Comparison of ENCODE assay signal across 9 mouse cellular contexts in the genomic region with DNA sequence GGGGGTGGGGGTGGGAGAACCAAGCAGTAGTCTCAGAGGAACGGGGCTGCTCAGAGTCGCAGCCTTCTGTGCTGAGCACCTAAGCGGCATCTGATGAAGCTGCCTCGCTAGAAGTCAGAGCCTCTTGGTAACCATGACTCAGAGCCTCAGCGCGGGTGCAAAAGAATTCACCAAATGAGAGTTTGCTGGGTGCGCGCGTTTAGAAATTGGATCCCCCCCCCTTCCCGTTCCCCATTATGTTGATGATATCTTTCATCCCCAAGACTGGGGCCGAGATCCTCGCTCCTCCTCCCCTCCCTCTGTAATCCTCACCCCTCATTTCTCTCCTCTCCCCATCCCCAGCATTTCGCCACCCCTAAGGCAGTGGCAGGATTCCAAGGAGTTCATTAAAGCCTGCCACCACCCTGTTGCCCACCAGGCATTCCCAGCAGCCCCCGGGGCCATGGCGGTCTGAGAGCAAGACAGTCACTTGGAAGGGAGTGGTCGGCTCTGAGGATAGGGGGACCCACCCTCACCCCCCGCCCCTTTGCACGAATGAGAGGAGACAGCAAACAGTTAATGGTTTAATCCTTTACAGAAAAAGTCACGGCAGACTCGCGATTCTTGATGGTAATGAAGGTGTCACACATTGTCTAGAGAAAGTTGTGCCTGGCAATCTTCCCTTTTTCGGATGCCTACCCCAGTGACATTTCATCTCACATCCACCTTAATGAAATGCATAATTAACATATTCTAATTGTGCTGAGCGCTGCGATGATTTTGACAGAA.
A peak's percentile ranks its signal among the peaks of the same experiment; 100 is the strongest.
DNase-seq lines count a peak whose midpoint lies in the region; ATAC-seq lines count a peak whose summit lies in the region.
"Had no signal": no experiment of that assay in that cellular context is flagged by ENCODE, and none has a peak within 500 bp of the region (broad histone marks: within the 10 kb centered on the region; RNA-seq: fewer than 3 reads in every experiment).

No protein-coding gene starts in this region.

- H3K4me3 ChIP-seq in hindbrain, embryonic 11.5 days (ENCODE audit: low read depth, low read length), result peak overlapping the region; percentile 26
- peak overlapping the region; percentile 18 for H3K4me3 ChIP-seq in midbrain, embryonic 11.5 days (ENCODE audit: low read depth, low read length)

- H3K36me3 ChIP-seq in hindbrain, embryonic 11.5 days (ENCODE audit: control insufficient read depth, insufficient read depth, low read length), result no peaks in the 10 kb centered on the region
- no peaks in the 10 kb centered on the region for H3K36me3 ChIP-seq in midbrain, embryonic 11.5 days (ENCODE audit: control insufficient read depth, insufficient read depth, low read length)

- H3K9me3 ChIP-seq in hindbrain, embryonic 11.5 days (ENCODE audit: control insufficient read depth, low read length), result no peaks in the 10 kb centered on the region
- no peaks in the 10 kb centered on the region for H3K9me3 ChIP-seq in midbrain, embryonic 11.5 days (ENCODE audit: control insufficient read depth, low read length)

- 23% methylated on average over 24 of the region's 24 CpGs for WGBS in hindbrain, embryonic 11.5 days
- 27% methylated on average over 24 of the region's 24 CpGs for WGBS in midbrain, embryonic 11.5 days

- H3K27ac ChIP-seq in hindbrain, embryonic 11.5 days (ENCODE audit: low read depth, low read length), result no peak overlapping the region
- no peak overlapping the region for H3K27ac ChIP-seq in midbrain, embryonic 11.5 days (ENCODE audit: low read depth, low read length)
- H3K27ac ChIP-seq: macrophage had no signal

- peak; percentile 78 for ATAC-seq in hindbrain, embryonic 11.5 days (ENCODE audit: low FRiP score)
- ATAC-seq in midbrain, embryonic 11.5 days (ENCODE audit: low FRiP score), result peak; percentile 81
- ATAC-seq in granulocyte monocyte progenitor cell, adult 5-6 weeks (replicated peaks; ENCODE audit: poor library complexity, severe bottlenecking), result no peak

- no peaks in the 10 kb centered on the region for H3K4me1 ChIP-seq in hindbrain, embryonic 11.5 days (replicated peaks; ENCODE audit: control insufficient read depth, insufficient read depth, low read length)
- peaks cover 3% of the 10 kb centered on the region; the same call in 1 of the 2 replicates for H3K4me1 ChIP-seq in midbrain, embryonic 11.5 days (ENCODE audit: control insufficient read depth, insufficient read depth, low read length)

- peak overlapping the region; percentile 49 for H3K4me2 ChIP-seq in hindbrain, embryonic 11.5 days (replicated peaks; ENCODE audit: low read depth, low read length)
- H3K4me2 ChIP-seq in midbrain, embryonic 11.5 days, result peak overlapping the region; percentile 42

- H3K27me3 ChIP-seq in hindbrain, embryonic 11.5 days (ENCODE audit: control insufficient read depth, insufficient read depth, low read length), result no peaks in the 10 kb centered on the region
- H3K27me3 ChIP-seq in midbrain, embryonic 11.5 days (ENCODE audit: control insufficient read depth, insufficient read depth, low read length), result no peaks in the 10 kb centered on the region

- no peak overlapping the region for H3K9ac ChIP-seq in hindbrain, embryonic 11.5 days (ENCODE audit: low read depth, low read length)
- peak overlapping the region; percentile 35; the same call in 1 of the 2 replicates for H3K9ac ChIP-seq in midbrain, embryonic 11.5 days (ENCODE audit: low read length)

- DNase-seq in ES-CJ7 (ENCODE audit: low read depth, low spot score) (peak; percentile 47), R1 (ENCODE audit: low read depth, low spot score) (peak; percentile 66)
- DNase-seq in hindbrain, embryonic 11.5 days (ENCODE audit: low spot score), result peak; percentile 51
- peak; percentile 88 for DNase-seq in midbrain, embryonic 11.5 days (ENCODE audit: low spot score, missing footprints)
- no peak for DNase-seq in adrenal gland, adult (ENCODE audit: inconsistent age in 2 of 2, low spot score in 1 of 2)
- no peak for DNase-seq in cerebellum, postnatal 25 days
- DNase-seq in heart, adult 18-20 months, result no peak

Comparison
In these comparisons a context has a peak if more than half of its experiments do, and no peak if none do; other contexts are left out.
1. DNase-seq: peak in ES-CJ7 (single experiment), R1 (single experiment), hindbrain, embryonic 11.5 days (single experiment) and midbrain, embryonic 11.5 days (single experiment); none in adrenal gland, adult (0 of 2), cerebellum, postnatal 25 days (0 of 2) and heart, adult 18-20 months (0 of 2).